Mouse (Mus musculus) small intestine, adult 2 months (tissue): ENCODE results near the gene Socs1.

Experiments
- CTCF ChIP-seq: fragments of 200-500 bp; IDR thresholded peaks from 2 replicates; pipeline ENCODE4 v1.5.1; 2012; ENCODE audit warnings: low read depth, mild to moderate bottlenecking, control low read depth, inconsistent platforms, low read length, moderate library complexity, mixed read lengths; ENCODE audit not compliant: insufficient replicate concordance, insufficient read length; ENCODE audit errors: extremely low read depth
- POLR2A ChIP-seq: fragments of 200-500 bp; IDR thresholded peaks from 2 replicates; pipeline ENCODE4 v1.6.1; 2012; ENCODE audit warnings: low read depth, mild to moderate bottlenecking, control low read depth, inconsistent platforms, low read length, moderate library complexity

- no peak for TF ChIP-seq CTCF
- TF ChIP-seq POLR2A, result no peak
Measured at GRCm38 (mm10) chr16:10783451-10783850, 1.9 kb downstream of the Socs1 start.
